Mouse (Mus musculus) spleen, adult 12 weeks (tissue): Measurements from ENCODE around the gene Slc51a.
"Not testable (repeated sequence)": the region's sequence is repeated elsewhere in the genome, so short reads cannot be mapped to it uniquely, and the experiment has no call there.

ENCODE experiments used
- DNase-seq: peaks from one replicate; pipeline ENCODE4 v3.0.0; 2022; ENCODE audit warnings: low spot score

Slc51a gene

GRCm38 (mm10) chr16:32468488-32468887 is 19.2 kb downstream of the Slc51a start:
- no peak for DNase-seq

GRCm38 (mm10) chr16:32464908-32465307 is 22.8 kb downstream of the Slc51a start:
- no peak for DNase-seq

GRCm38 (mm10) chr16:32463426-32463825 is 24.3 kb downstream of the Slc51a start:
- no peak for DNase-seq

- DNase-seq = no peak
These were observed 24.7 kb downstream of the Slc51a start for GRCm38 (mm10) chr16:32462950-32463349.

GRCm38 (mm10) chr16:32461713-32462112 is 26.0 kb downstream of the Slc51a start:
- no peak for DNase-seq

GRCm38 (mm10) chr16:32460518-32460917 is 27.2 kb downstream of the Slc51a start:
- no peak for DNase-seq

- peak; percentile 52 for DNase-seq
These were observed 29.9 kb downstream of the Slc51a start for GRCm38 (mm10) chr16:32457589-32458386.

GRCm38 (mm10) chr16:32456761-32457160 is 30.9 kb downstream of the Slc51a start:
- DNase-seq = no peak

- DNase-seq = no peak
These were observed 31.6 kb downstream of the Slc51a start for GRCm38 (mm10) chr16:32456086-32456485.

GRCm38 (mm10) chr16:32454646-32455045 is 33.0 kb downstream of the Slc51a start:
- DNase-seq = no peak

- DNase-seq = no peak
These were observed 34.6 kb downstream of the Slc51a start for GRCm38 (mm10) chr16:32453102-32453501.

- no peak for DNase-seq
These were observed 37.5 kb downstream of the Slc51a start for GRCm38 (mm10) chr16:32450133-32450532.

GRCm38 (mm10) chr16:32449665-32450064 is 38.0 kb downstream of the Slc51a start:
- peak; percentile 32 for DNase-seq

- no peak for DNase-seq
These were observed 41.0 kb downstream of the Slc51a start for GRCm38 (mm10) chr16:32446563-32447138.

GRCm38 (mm10) chr16:32445558-32445957 is 42.1 kb downstream of the Slc51a start:
- DNase-seq = no peak

GRCm38 (mm10) chr16:32444615-32445014 is 43.1 kb downstream of the Slc51a start:
- DNase-seq = not testable (repeated sequence)

- no peak for DNase-seq
These were observed 46.2 kb downstream of the Slc51a start for GRCm38 (mm10) chr16:32441432-32441831.

- no peak for DNase-seq
These were observed 50.4 kb downstream of the Slc51a start for GRCm38 (mm10) chr16:32437266-32437665.

GRCm38 (mm10) chr16:32436657-32437056 is 51.0 kb downstream of the Slc51a start:
- DNase-seq = no peak

- DNase-seq = no peak
These were observed 53.0 kb downstream of the Slc51a start for GRCm38 (mm10) chr16:32434691-32435090.

GRCm38 (mm10) chr16:32434066-32434465 is 53.6 kb downstream of the Slc51a start:
- DNase-seq = no peak

GRCm38 (mm10) chr16:32433138-32433537 is 54.5 kb downstream of the Slc51a start:
- no peak for DNase-seq

- DNase-seq = peak; percentile 15
These were observed 55.8 kb downstream of the Slc51a start for GRCm38 (mm10) chr16:32431926-32432325.
